Mouse (Mus musculus) urinary bladder, postnatal 36 days (tissue): ENCODE measurements at regions not wholly inside any gene's neighbourhood (a gene's known extent, or its start where the extent isn't known, plus 50 kb on each side); places are given as distances from the start of the nearest gene placed in this dataset.
A peak's percentile ranks its signal among the peaks of the same experiment; 100 is the strongest.

Experiments
- DNase-seq, 2 experiments: peaks; one replicate each; pipeline ENCODE4 v3.0.0; 2022; ENCODE audit warnings: low spot score in 2 of 2, mixed read lengths in 1 of 2

- DNase-seq: no peak
These were observed 237.9 kb upstream of the Arglu1 start for GRCm38 (mm10) chr8:8928074-8928862.

- DNase-seq: no peak
These were observed 231.1 kb upstream of the Arglu1 start for GRCm38 (mm10) chr8:8921446-8921845.

GRCm38 (mm10) chr8:8919582-8920503, 229.5 kb upstream of the Arglu1 start:
- DNase-seq: no peak

GRCm38 (mm10) chr8:8919040-8919439, 228.7 kb upstream of the Arglu1 start:
- no peak for DNase-seq

- no peak for DNase-seq
These were observed 217.3 kb upstream of the Arglu1 start for GRCm38 (mm10) chr8:8907478-8908165.

- no peak for DNase-seq
These were observed 202.7 kb upstream of the Arglu1 start for GRCm38 (mm10) chr8:8892996-8893395.

- DNase-seq: no peak
These were observed 187.0 kb upstream of the Arglu1 start for GRCm38 (mm10) chr8:8877286-8877685.

- no peak for DNase-seq
These were observed 186.6 kb upstream of the Arglu1 start for GRCm38 (mm10) chr8:8876879-8877278.

- DNase-seq: no peak
These were observed 186.1 kb upstream of the Arglu1 start for GRCm38 (mm10) chr8:8876469-8876868.

- DNase-seq: no peak
These were observed 181.6 kb upstream of the Arglu1 start for GRCm38 (mm10) chr8:8871938-8872337.

- DNase-seq: no peak
These were observed 180.7 kb upstream of the Arglu1 start for GRCm38 (mm10) chr8:8871039-8871438.

GRCm38 (mm10) chr8:8870487-8870886, 180.2 kb upstream of the Arglu1 start:
- DNase-seq: no peak

GRCm38 (mm10) chr8:8869338-8869737, 179.0 kb upstream of the Arglu1 start:
- DNase-seq: no peak

GRCm38 (mm10) chr8:8867924-8868323, 177.6 kb upstream of the Arglu1 start:
- no peak for DNase-seq

GRCm38 (mm10) chr8:8867126-8867777, 176.9 kb upstream of the Arglu1 start:
- DNase-seq: peak; percentile 24 to 33

- no peak for DNase-seq
These were observed 172.4 kb upstream of the Arglu1 start for GRCm38 (mm10) chr8:8862767-8863166.

- DNase-seq: no peak
These were observed 171.1 kb upstream of the Arglu1 start for GRCm38 (mm10) chr8:8861331-8861940.

GRCm38 (mm10) chr8:8858636-8859035, 168.3 kb upstream of the Arglu1 start:
- peak in 1 of 2 experiments; percentile 11 for DNase-seq

- no peak for DNase-seq
These were observed 162.5 kb upstream of the Arglu1 start for GRCm38 (mm10) chr8:8852656-8853366.

- no peak for DNase-seq
These were observed 160.9 kb upstream of the Arglu1 start for GRCm38 (mm10) chr8:8851271-8851670.
